Mouse (Mus musculus) common myeloid progenitor, adult 5-6 weeks (primary cell): Measurements from ENCODE around the gene Arid4a. TPM values are rescaled to one million over a fixed set of nuclear protein-coding genes. Genes with fewer than 3 reads are reported as not detected.
"Not testable (repeated sequence)": the region's sequence is repeated elsewhere in the genome, so short reads cannot be mapped to it uniquely, and the experiment has no call there.

Source experiments
- ATAC-seq: replicated peaks from 2 replicates; pipeline ENCODE4 v1.8.0; 2016; ENCODE audit warnings: low read depth, mild to moderate bottlenecking, moderate TSS enrichment, inconsistent platforms; ENCODE audit not compliant: poor library complexity, severe bottlenecking
- total RNA-seq: library from RNA; stranded (forward); fragments of 200-1000, 187-1606 nt; gene quantifications from 2 replicates; pipeline ENCODE4 v1.2.3, GENCODE M21; 2017

Gene Arid4a
- total RNA-seq, 1 experiment from 2014 or later = 62.7 TPM

DNA sequence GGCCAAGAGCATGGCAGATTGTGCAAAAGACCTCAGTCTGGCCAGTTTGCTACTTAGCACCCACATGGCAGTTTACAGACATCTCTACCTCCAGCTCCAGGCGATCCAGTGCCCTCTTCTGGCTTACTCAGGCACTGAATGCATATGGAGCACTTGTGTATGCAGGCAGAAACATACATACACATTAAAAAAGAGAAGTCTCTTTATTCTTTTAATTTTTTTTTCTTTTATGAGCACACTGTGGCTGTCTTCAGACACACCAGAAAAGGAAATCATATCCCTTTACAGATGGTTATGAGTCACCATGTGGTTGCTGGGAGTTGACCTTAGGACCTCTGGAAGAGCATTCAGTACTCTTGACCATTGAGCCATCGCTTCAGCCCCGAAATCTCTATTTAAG lies 35.3 kb downstream of the Arid4a start:
- peak; percentile 78 for ATAC-seq

- no peak for ATAC-seq
These were observed 36.7 kb downstream of the Arid4a start for GRCm38 (mm10) chr12:71052341-71052995.

- no peak for ATAC-seq
These were observed 37.2 kb downstream of the Arid4a start for GRCm38 (mm10) chr12:71053031-71053430.

DNA sequence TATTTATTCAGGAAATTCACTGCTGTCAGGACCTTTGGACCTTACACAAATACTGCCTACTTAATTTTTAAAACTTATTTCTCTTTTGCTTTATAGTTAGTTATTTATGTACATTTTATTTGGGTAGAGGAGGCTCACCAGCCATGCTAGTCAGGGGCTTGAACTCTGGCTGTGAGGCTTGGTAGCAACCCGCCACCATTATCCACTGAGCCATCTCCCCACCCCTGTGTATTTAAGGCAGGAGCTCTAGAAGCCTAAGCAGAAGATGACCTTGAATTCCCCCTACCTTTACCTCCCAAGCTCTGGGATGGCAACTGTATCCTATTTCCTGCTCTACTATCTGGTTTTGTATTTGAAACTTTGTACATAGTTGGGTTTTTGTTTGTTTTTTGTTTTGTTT lies 37.7 kb downstream of the Arid4a start:
- no peak for ATAC-seq

DNA sequence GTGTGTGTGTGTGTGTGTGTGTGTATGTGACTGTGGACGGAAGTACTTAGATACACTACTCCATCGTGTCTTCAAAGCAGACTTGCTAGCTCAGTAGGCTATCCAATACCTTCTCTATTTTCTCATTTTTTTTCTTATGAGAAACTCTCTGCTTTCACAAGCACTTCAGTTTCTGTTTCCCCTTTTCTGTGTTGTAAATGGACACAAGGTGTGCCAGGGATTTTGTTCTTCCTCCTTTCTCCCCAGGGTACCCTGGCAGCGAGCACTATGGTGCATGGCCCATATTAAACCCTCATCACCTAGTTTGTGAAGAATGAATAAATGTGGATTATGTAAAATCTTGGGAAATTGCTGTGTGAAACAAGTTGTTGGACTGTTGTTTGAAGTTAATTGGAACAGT lies 39.7 kb downstream of the Arid4a start:
- ATAC-seq = peak; percentile 46

DNA sequence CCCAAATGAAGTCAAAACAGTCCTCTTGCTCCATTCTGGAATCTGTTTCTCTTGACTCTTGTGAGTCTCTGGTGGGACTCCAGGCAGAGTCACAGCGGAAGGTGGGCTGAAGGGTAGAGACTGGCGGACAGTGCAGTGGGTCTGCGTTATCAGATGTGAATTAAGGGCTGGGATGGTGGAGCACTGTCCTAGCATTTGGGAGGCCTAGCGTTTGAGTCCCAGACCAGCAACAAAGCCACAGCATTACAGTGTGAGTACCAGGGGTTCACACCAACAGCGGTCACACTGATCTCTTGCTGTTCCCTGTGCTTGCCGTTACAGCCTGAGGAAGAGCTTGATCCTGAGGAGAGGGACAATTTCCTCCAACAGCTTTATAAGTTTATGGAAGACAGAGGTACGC lies 44.0 kb downstream of the Arid4a start:
- no peak for ATAC-seq

GRCm38 (mm10) chr12:71069846-71070245 lies 54.1 kb downstream of the Arid4a start:
- no peak for ATAC-seq

- ATAC-seq = no peak
These were observed 56.3 kb downstream of the Arid4a start for GRCm38 (mm10) chr12:71072048-71072447.

DNA sequence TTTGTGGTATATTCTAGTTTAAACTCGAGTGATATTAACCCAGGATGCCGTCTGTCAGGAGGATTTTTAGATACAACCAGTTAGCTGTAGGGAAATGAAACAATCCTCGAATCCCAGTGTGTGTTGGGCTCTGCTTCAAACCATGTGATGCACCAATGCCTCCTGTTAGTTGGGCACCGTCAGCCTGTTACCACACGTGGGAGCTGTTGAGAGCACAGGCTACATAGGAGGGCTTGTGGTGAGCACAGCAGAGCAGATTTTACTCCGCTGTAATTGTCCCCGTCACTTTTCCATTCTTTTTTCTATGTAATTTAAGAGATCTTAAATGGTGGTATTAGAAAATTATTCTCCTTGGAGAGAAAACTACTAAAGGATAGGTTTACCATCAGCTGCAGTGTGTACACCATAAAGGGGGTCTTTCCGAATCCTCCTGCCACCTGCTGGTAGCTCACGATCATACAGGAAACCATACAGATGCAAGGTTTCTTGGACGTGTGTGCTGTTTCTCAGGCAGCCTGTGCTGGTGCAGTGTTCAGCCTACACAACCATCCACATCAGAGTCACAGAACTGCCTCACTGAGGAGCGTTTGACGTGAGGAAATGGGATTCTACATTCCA lies 57.4 kb downstream of the Arid4a start:
- ATAC-seq = peak; percentile 91

DNA sequence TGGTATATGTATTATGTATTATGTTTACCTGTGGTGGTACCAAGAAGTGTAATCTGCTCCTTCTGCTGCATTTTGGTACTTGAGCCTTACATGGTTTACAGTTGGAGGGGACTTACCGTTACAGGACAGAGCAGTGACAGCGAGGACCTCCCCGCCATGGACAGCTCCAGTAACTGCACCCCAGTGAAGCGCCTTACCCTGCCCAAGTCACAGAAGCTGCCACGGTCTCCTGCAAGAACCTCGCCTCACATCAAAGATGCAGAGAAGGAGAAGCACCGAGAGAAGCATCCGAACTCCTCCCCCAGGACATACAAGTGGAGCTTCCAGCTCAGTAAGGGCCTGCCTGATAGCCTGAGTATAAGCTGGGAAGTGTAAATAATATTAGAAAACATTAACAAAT lies 70.5 kb downstream of the Arid4a start:
- no peak for ATAC-seq

DNA sequence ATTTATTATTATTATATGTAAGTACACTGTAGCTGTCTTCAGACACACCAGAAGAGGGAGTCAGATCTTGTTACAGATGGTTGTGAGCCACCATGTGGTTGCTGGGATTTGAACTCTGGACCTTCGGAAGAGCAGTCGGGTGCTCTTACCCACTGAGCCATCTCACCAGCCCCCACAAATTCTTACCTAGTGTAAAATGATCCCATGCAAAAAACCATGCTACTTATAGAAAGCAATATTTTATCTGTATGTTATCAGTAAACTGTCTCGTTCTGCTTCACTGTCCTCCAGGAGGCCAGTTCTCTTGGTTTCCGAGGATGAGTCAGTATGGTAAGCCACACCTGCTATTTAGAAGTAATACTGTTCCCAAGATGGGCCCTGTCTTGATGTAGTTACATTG lies 88.5 kb downstream of the Arid4a start:
- ATAC-seq = not testable (repeated sequence)

GRCm38 (mm10) chr12:71107216-71107771 lies 91.5 kb downstream of the Arid4a start:
- ATAC-seq = no peak

DNA sequence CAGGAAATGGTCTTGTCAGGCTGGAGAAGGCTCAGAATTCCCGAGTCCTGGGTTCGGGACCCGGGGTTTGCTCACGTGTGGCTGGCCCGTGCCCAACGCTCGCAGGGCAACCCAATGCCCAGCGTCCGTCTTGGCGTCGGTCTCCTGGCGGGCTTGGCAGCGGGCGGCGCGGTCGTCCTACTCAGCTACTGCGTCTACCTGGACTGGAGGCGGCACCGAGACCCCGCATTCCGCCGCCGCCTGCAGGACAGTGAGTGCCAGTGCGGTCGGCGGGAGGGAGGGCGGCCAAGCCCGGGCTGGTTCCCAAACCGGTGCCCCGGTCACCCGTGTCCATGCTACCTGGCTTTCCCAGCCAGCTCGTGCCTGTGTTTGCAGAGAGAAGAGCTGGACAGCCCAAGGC lies 95.5 kb downstream of the Arid4a start, which contains the start of gene Tomm20l:
Gene Tomm20l (plus strand): TSS at position 98 of the 400 bp plus-strand sequence.
- peak; percentile 53; the same call in 1 of the 2 replicates for ATAC-seq

DNA sequence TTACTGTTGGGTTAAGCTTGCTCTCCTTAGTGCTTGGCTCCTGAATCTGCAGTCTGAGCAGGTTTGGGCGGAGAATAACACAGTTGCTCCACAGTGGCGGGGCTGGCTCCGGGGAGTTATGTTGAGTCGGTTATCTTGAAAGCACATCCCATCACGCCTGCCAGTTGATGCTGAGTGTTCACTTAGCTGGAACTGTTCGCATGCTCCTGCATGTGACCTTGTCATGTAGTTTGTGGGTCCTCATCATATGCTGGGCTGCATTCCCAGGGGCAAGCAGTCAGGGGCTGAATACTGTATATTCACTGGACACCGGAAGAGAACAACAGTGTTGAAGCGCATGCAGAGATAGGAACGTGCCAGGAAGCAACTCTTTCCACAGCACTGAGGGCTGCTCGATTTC lies 97.3 kb downstream of the Arid4a start:
- ATAC-seq = peak; percentile 12; the same call in 1 of the 2 replicates

DNA sequence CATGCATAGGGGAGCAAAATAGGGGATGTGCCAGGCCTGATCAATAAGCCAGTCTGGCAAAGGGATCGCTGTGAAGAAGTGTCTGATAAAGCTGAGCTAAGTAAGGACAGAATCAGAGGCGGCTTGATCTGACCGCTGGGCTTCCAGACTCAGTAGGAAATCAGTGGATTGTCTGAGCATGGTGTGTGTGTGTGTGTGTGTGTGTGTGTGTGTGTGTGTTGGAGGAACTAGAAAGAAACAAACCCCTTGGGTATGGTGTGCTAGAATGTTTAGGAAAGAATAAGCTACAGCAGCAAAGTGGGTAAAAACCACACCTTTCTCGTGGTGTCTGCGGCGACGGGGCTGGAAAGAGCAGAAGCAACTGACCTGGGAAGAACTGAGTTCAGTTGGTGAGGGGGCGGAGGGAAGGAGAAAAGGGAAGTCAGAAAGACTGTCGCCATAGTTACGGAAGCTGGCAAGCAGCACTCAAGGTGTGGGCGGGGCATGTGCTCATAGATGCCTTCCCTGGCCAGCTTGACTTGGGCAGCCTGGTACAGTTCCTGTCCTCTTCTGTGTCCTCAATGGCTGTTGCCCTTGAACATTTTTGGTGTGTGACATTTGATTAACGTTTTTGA lies 98.0 kb downstream of the Arid4a start:
- ATAC-seq = peak; percentile 98

DNA sequence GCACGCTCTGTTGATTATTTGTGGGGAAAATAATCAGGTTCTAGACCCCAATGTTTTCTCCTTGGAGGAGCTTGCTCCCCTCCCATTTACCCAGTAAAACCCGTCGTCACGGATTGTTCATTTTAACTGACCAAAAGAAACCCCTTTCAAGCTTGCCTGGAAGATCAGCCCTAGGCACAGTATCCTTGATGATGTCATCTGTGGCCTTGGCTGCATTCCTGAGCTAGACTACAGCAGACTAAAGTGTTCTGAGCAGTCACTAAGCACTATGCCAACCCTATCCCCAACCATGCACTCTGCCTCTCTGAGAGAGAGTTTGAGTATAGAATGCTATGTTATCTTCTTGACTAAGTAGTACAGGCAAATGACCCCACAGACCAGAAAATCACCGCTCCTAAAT lies 100.6 kb downstream of the Arid4a start:
- ATAC-seq = no peak

DNA sequence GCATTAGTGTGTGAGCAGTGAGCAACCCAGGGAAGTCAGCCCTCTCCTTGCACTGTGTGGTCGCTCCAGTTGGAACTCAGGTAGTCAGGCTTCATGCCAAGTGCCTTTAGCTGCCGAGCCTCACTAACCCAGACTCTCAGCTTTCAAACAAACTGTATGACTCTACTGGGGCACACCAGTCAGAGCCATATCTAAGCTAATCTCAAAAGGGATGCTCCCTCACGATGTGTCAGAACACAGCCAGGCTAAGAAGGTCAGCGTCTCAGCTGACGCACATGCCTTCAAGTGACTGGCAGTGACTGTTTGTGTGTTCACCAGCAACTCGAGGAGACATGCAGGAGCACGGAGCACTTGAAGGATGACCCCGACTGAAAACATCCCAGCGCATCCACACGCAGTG lies 106.9 kb downstream of the Arid4a start:
- no peak for ATAC-seq

GRCm38 (mm10) chr12:71123286-71123685 lies 107.5 kb downstream of the Arid4a start:
- no peak for ATAC-seq

DNA sequence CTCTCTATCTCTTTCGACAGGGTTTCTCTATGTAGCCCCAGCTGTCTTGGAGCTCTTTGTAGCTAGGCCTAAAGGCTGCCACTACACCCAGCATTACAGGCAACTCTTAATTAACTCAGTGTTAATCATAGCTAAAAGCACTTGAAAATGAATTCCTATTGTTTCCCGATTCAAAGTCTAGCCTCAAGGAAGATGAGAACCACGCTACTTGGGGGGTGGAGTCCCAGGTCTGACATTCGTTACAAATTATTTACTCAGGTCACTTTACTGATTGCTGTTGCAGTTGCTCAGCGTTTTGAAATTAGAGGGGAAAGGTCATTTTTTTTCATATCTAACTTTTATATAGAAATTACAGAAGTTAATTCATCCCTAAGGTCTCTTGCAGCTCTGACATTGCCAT lies 119.8 kb downstream of the Arid4a start:
- ATAC-seq = no peak

DNA sequence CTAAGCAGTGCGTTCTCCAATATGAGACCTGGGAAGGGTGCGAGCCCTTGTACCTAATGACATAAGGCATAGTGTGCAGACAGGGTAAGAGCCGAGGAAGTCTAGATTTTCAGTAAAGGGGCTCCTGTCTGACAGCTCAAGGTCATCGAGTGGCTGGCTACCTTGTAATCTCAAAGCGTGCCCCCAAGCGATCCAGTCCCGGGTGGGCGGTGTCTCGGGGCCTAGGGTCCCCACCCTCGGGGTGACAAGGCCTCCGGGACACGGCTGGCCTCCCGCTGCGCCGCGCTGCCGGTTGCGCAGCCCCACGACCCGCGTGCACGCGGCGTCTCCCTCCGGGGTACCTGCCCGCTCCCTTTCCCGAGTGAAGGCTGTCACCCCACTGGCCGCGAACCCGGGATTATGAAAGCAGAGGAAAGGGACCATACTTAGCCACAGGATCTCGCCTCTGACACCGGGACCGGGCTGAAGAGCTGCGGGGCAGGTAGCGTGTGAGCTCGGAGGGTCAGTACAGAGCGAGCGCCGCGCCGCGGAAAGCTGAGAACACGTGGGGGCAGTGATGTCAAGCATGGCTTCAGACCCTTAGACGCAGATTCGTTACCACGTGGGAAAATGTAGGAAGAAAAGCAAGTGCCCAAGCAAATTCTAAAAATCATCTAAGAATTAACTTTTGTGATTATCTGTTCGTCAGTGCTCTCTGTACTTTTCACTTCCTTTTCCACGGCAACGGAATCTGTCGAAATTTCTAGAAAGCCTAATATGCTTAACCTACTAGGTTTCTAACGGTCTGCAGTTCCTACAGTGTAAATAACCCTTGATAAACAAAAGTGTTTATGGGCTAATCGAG lies 120.6 kb downstream of the Arid4a start, which contains the start of the genes Timm9 and 2700049A03Rik:
Gene Timm9 (minus strand): TSS at position 555 of the 844 bp plus-strand sequence.
Gene 2700049A03Rik (plus strand): TSS at position 719 of the 844 bp plus-strand sequence.
- peak; percentile 82 for ATAC-seq
